Mouse (Mus musculus) myocyte (in vitro differentiated cells): Measurements from ENCODE around the gene Sema4f. TPM values are rescaled to one million over a fixed set of nuclear protein-coding genes. Genes with fewer than 3 reads are reported as not detected.

ENCODE experiments used
- H3K27me3 ChIP-seq: one replicate; pipeline ENCODE4 v1.6.1; 2011; ENCODE audit not compliant: control insufficient read depth, insufficient read depth, insufficient read length
- H3K36me3 ChIP-seq: one replicate; pipeline ENCODE4 v1.6.1; 2011; ENCODE audit not compliant: control insufficient read depth, insufficient read depth
- H3K4me2 ChIP-seq: one replicate; pipeline ENCODE4 v1.6.1; 2011; ENCODE audit warnings: low read depth, control low read depth
- H3K4me3 ChIP-seq: one replicate; pipeline ENCODE4 v1.5.1; 2011; ENCODE audit warnings: mild to moderate bottlenecking, control low read depth, moderate library complexity
- H3K79me2 ChIP-seq: one replicate; pipeline ENCODE4 v1.6.1; 2011; ENCODE audit not compliant: control insufficient read depth, insufficient read depth
- H3ac ChIP-seq: one replicate; pipeline ENCODE4 v1.6.1; 2011; ENCODE audit not compliant: control insufficient read depth, insufficient read length
- CEBPB ChIP-seq: IDR thresholded peaks from 2 replicates; pipeline ENCODE4 v1.6.1; 2011; ENCODE audit warnings: mild to moderate bottlenecking, moderate library complexity; ENCODE audit not compliant: poor library complexity, insufficient read depth, severe bottlenecking
- E2F4 ChIP-seq: IDR thresholded peaks from one replicate; pipeline ENCODE4 v1.6.1; 2011; ENCODE audit warnings: mild to moderate bottlenecking, control low read depth, moderate library complexity; ENCODE audit not compliant: insufficient read depth
- MAX ChIP-seq: IDR thresholded peaks from one replicate; pipeline ENCODE4 v1.6.1; 2011; ENCODE audit warnings: low read depth, mild to moderate bottlenecking, control low read depth
- MYOD1 ChIP-seq, 3 experiments: IDR thresholded peaks; one replicate each; pipeline ENCODE4 v1.6.1; 2011; ENCODE audit warnings: control low read depth in 2 of 3, low read depth in 2 of 3, mild to moderate bottlenecking in 2 of 3, moderate library complexity in 1 of 3; ENCODE audit not compliant: insufficient read length in 2 of 3, control insufficient read depth in 1 of 3
- MYOG ChIP-seq, 3 experiments: IDR thresholded peaks; one replicate each; pipeline ENCODE4 v1.6.1; 2011; ENCODE audit warnings: control low read depth in 2 of 3, low read depth in 2 of 3, mild to moderate bottlenecking in 2 of 3; ENCODE audit not compliant: insufficient read length in 2 of 3, control insufficient read depth in 1 of 3, insufficient read depth in 1 of 3
- POLR2A ChIP-seq: IDR thresholded peaks from one replicate; pipeline ENCODE4 v1.6.1; 2011; ENCODE audit warnings: low read depth, mild to moderate bottlenecking, control low read depth, moderate library complexity; ENCODE audit not compliant: insufficient read length
- POLR2AphosphoS2 ChIP-seq: IDR thresholded peaks from one replicate; pipeline ENCODE4 v1.6.1; 2011; ENCODE audit warnings: low read depth, control low read depth; ENCODE audit not compliant: insufficient read length
- REST ChIP-seq: IDR thresholded peaks from one replicate; pipeline ENCODE4 v1.6.1; 2011; ENCODE audit warnings: mild to moderate bottlenecking, control low read depth, moderate library complexity; ENCODE audit not compliant: insufficient read depth, insufficient read length
- SRF ChIP-seq: IDR thresholded peaks from one replicate; pipeline ENCODE4 v1.6.1; 2011; ENCODE audit warnings: low read depth; ENCODE audit not compliant: control insufficient read depth, insufficient read length
- TCF12 ChIP-seq: IDR thresholded peaks from one replicate; pipeline ENCODE4 v1.6.1; 2011; ENCODE audit warnings: mild to moderate bottlenecking, control low read depth; ENCODE audit not compliant: poor library complexity, insufficient read depth, severe bottlenecking
- TCF3 ChIP-seq: IDR thresholded peaks from one replicate; pipeline ENCODE4 v1.6.1; 2011; ENCODE audit warnings: low read depth, control low read depth; ENCODE audit not compliant: insufficient read length
- USF1 ChIP-seq: IDR thresholded peaks from one replicate; pipeline ENCODE4 v1.6.1; 2011; ENCODE audit warnings: low read depth, mild to moderate bottlenecking, control low read depth, moderate library complexity
- polyA plus RNA-seq: library from polyadenylated mRNA; unstranded; fragments of >200 nt; fragmentation: generic; extraction: Trizol; gene quantifications from one replicate; pipeline ENCODE4 v1.2.1, GENCODE M21; 2012; ENCODE audit warnings: missing spikeins

Sema4f gene
- polyA plus RNA-seq, 1 experiment, result 0.54 TPM

DNA sequence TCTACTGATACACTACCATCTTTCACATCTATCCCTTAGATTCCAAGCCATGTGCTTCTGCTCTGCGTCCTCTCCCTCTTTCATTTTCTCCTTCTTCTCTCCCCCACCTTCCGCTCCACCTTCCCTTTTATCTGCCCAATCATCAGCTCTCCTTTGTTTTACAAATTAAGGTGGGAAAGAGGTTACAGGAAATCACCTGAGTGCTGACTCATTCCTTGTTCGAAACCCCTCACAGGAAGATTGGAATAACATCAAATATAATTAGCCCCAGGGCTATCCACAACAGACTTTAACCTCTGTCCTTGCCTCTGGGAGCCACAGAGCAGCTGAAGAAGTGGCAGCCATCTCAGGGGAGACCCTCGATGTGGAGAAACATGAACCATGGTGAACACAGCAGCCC, 53.7 kb downstream of the Sema4f start:
- Histone ChIP-seq H3K36me3 (no peaks in the 10 kb centered on the region), H3K27me3 (no peaks in the 10 kb centered on the region), H3K4me3 (no peak overlapping the region), H3K4me2 (peak overlapping the region; percentile 24), H3ac (no peak overlapping the region), H3K79me2 (no peaks in the 10 kb centered on the region)
- no peak for TF ChIP-seq POLR2AphosphoS2
- no peak for TF ChIP-seq POLR2A
- no peak for TF ChIP-seq SRF
- no peak for TF ChIP-seq REST
- no peak for TF ChIP-seq TCF3

DNA sequence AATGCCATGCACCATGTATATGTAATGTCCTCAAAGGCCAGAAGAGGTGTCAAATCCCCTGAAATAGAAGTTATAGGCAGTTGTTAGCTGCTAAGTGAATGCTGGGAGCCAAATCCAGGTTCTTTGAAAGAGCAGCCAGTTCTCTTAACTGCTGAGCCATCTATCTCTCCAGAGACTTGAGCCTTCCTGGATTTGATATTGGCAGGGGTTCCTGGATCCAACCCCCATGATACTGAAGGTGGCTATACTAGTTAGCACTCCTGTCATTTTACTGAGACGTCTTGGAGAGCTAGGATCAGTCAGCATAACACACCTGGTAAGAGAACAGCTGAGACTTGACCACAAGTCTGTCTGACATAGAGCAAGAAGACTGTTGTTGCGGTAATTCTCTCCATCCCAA, 54.1 kb downstream of the Sema4f start:
- TF ChIP-seq REST, result no peak
- TF ChIP-seq MYOD1 (IDR thresholded peaks at IDR 0.05; ENCODE audit: control insufficient read depth in 1 of 3, insufficient read length in 2 of 3, low read depth in 2 of 3), result peak in 2 of 3 experiments; percentile 26 to 64
- TF ChIP-seq MYOG (IDR thresholded peaks at IDR 0.05; ENCODE audit: control insufficient read depth in 1 of 3, insufficient read depth in 1 of 3, insufficient read length in 2 of 3, low read depth in 2 of 3), result peak in 2 of 3 experiments; percentile 21 to 42
- TF ChIP-seq MAX, result no peak
- TF ChIP-seq CEBPB, result no peak
- TF ChIP-seq TCF3, result no peak
- TF ChIP-seq USF1, result no peak
- TF ChIP-seq TCF12, result no peak
- no peak for TF ChIP-seq POLR2AphosphoS2
- no peak for TF ChIP-seq E2F4
- no peak overlapping the region for H3ac ChIP-seq
- H3K4me3 ChIP-seq, result no peak overlapping the region
- no peak overlapping the region for H3K4me2 ChIP-seq
- H3K27me3 ChIP-seq, result no peaks in the 10 kb centered on the region
- no peaks in the 10 kb centered on the region for H3K79me2 ChIP-seq
- H3K36me3 ChIP-seq, result no peaks in the 10 kb centered on the region

DNA sequence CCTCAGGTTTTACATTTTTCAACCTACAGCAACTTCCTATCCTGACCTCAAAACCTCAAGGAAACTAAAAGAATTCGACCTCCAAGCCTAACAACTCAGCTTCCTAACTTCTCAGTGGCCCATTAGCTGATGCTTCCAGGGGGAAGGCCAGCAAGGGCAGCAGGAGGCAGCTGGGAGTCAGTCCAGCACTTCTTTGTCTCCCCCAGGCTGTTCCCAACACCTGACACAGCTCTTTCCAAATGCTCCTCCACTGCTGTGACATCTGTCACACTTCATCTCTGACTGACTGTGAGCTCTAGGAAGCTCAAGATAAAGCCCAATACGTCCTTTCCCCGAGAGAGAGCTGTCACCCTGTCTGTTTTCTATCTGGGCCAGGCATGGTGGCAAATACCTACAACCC, 55.0 kb downstream of the Sema4f start:
- H3ac ChIP-seq, result no peak overlapping the region
- H3K4me3 ChIP-seq, result no peak overlapping the region
- H3K79me2 ChIP-seq, result no peaks in the 10 kb centered on the region
- H3K4me2 ChIP-seq, result no peak overlapping the region
- H3K36me3 ChIP-seq, result no peaks in the 10 kb centered on the region
- TF ChIP-seq CEBPB (no peak), MYOG (IDR thresholded peaks at IDR 0.05; ENCODE audit: control insufficient read depth in 1 of 3, insufficient read depth in 1 of 3, insufficient read length in 2 of 3, low read depth in 2 of 3) (peak in 2 of 3 experiments; percentile 40 to 71), E2F4 (no peak), POLR2AphosphoS2 (no peak), MYOD1 (IDR thresholded peaks at IDR 0.05; ENCODE audit: control insufficient read depth in 1 of 3, insufficient read length in 2 of 3, low read depth in 2 of 3) (peak; percentile 17 to 76 (median 40)), TCF12 (no peak), POLR2A (no peak)
- no peaks in the 10 kb centered on the region for H3K27me3 ChIP-seq

DNA sequence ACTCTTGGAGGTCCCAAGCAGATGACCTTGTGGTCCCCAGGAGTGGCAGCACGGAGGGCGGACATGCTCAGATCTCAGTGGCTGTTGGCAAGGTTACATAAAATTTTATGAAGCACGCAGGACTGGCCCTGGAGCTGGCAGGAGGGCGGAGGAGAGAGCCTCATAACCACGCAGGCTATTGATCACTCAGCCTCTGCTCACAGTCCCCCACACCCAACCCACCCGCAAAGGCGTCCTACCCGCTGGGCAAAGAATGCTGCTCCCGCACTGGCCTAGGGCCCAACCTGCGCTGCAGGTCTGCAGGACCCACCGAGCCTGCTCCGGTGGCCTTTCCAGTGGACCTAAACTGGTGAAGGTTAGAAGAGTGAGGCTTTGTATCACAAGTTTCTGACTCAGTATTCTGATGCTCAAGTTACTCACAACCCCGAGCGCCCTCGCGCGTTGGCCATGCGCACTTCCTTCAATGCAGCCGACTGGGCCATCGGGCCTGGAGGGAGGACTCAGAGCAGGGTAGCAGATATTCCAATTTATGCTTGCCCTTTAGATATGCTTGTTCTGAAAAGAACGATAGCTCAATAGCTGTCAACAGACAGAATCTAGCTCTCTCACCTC, 58.0 kb downstream of the Sema4f start:
- H3K4me2 ChIP-seq, result peak overlapping the region; percentile 34

DNA sequence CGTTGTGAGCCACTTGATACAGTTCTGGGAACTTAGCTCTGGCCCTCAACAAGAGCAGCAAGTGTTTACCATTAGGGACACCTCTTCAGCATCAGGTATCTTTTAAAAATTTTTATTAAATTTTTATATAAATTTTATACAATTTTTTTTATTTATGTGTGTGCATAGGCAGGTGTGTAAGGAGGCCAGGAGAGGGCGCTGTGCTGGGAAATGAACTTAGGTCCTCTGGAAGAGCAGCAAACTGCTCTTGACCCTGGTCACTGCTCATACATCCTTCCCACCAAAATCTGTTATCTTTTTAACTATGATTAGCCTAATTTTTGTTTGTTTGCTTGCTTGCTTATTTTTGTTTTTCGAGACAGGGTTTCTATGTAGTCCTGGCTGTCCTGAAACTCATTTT, 58.8 kb downstream of the Sema4f start:
- no peak overlapping the region for H3ac ChIP-seq
- H3K79me2 ChIP-seq, result no peaks in the 10 kb centered on the region
- H3K4me2 ChIP-seq, result no peak overlapping the region
- H3K27me3 ChIP-seq, result no peaks in the 10 kb centered on the region
- no peaks in the 10 kb centered on the region for H3K36me3 ChIP-seq
- H3K4me3 ChIP-seq, result no peak overlapping the region
- no peak for TF ChIP-seq POLR2A
- no peak for TF ChIP-seq POLR2AphosphoS2
- TF ChIP-seq CEBPB, result no peak
- TF ChIP-seq USF1, result no peak
- no peak for TF ChIP-seq MYOG (IDR thresholded peaks at IDR 0.05; ENCODE audit: control insufficient read depth in 1 of 3, insufficient read depth in 1 of 3, insufficient read length in 2 of 3, low read depth in 2 of 3)
- TF ChIP-seq MYOD1 (IDR thresholded peaks at IDR 0.05; ENCODE audit: control insufficient read depth in 1 of 3, insufficient read length in 2 of 3, low read depth in 2 of 3), result no peak
- TF ChIP-seq MAX, result no peak
- no peak for TF ChIP-seq TCF3
- no peak for TF ChIP-seq E2F4
- TF ChIP-seq REST, result no peak
- no peak for TF ChIP-seq TCF12
- TF ChIP-seq SRF, result no peak

More for the DNA sequence above, 58.0 kb downstream of the Sema4f start:
- Histone ChIP-seq H3K4me3 (no peak overlapping the region), H3K27me3 (no peaks in the 10 kb centered on the region), H3ac (no peak overlapping the region), H3K79me2 (no peaks in the 10 kb centered on the region), H3K36me3 (no peaks in the 10 kb centered on the region)
- no peak for TF ChIP-seq TCF3
- TF ChIP-seq MAX, result no peak
- TF ChIP-seq MYOG (IDR thresholded peaks at IDR 0.05; ENCODE audit: control insufficient read depth in 1 of 3, insufficient read depth in 1 of 3, insufficient read length in 2 of 3, low read depth in 2 of 3), result no peak
- TF ChIP-seq POLR2AphosphoS2, result no peak
- no peak for TF ChIP-seq E2F4
- no peak for TF ChIP-seq CEBPB
